Mouse (Mus musculus): ENCODE measurements at regions not wholly inside any gene's neighbourhood (a gene's known extent, or its start where the extent isn't known, plus 50 kb on each side); places are given as distances from the start of the nearest gene placed in this dataset.
"Not testable (repeated sequence)": the region's sequence is repeated elsewhere in the genome, so short reads cannot be mapped to it uniquely, and the experiment has no call there.

DNA sequence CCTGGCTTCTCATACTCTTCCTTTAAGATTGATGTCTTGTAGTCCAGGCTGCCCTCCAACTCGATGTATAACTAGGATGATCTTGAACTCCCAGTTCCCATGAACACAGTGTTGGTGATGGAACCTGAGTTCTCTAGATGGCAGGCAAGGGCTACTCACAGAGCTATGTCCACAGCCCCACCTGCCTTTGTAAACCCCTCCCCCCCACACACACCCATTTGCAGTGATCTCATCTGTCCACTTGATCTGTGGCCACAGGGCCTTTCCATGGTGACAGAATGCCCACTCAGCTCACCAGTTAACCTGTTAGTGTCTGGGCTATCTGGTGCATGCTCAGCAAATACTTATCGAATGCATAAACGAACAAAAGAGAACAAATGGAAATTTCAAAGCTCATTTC is 176.4 kb downstream of the Nucb2 start:
- DNase-seq (ENCODE audit: low spot score) = no peak

DNA sequence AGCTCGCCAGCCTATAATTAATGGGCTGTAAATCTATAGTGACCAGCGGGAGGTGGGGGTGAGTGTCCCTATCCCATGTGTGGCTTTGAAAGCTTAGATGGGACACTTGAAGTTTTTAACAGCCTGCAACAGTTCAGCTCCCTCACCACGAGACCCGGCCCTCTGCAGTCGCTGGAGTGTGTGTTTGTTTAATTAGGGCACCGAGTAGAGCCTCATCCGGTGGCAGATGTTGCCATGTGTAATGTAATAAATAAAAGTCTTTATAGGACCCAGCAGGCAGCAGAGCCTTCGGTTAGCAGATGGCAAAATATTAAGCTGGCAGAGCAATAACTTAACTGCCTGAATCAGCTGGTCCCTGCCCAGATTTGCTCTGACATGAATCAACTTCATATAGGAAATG is 177.1 kb downstream of the Nucb2 start:
- no peak for DNase-seq (ENCODE audit: low spot score)

GRCm38 (mm10) chr7:116700409-116700808 is 196.2 kb downstream of the Nucb2 start:
- no peak for DNase-seq (ENCODE audit: low spot score)

DNA sequence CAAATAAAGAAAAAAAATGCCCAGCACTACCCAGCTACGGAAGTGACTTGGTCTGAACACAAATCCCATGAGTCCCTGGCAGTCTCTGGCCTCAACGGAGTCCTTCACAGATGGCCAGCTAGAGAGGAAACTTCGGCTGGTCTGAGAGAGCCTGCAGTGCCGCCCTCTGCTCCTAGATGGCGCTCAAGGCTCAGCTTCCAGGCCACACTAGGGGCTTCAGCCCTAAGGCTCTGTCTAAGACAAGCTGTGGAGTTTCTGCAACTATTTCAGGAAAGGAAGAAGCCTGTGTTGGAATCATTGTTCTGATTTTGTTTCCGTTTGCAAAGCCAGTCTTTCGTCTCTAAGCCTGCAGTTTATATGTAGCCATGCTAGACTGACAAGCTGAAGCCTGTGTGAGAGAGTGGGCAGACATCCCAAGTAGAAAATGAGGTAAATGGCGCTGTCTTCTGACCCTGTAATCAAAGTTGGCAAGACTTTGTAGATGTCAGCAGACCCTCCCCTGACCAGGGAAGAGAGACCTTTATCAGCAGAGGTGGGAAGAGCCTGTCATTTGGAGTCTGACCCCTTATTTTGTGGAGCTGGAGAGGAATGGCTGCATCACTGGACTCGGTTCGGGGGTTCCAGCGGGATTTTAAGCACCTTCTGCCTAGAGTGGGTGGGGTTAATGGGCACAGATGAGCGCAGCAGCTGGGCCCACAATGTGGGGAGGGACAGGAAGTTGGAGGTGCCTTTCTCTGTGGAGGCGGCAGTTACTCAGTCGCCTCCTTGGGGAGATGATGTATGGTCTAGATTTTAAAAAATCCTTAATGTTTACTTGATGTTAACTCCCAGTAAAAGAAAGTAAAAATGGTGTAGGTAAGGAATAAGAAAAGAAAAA is 197.5 kb downstream of the Nucb2 start:
- DNase-seq (ENCODE audit: low spot score) = peak; percentile 56

DNA sequence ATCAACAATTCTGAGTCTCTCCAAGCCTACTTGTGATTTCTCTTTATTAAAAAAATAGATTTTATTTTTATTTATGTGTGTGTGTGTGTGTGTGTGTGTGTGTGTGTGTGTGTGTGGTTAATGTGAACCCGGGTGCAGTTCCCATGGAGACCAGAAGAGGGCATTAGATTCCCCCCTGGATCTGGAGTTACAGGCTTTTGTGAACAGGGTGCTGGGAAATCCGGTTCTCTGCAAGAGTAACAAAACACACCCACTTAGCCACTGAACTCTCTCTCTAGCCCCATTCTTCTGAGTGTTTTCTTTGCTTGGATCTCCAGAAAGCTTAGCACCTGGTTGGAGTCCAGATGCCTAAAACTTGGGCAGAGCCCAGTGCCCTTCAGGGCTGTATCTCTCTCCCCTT is 198.4 kb downstream of the Nucb2 start:
- DNase-seq (ENCODE audit: low spot score) = no peak

- DNase-seq (ENCODE audit: low spot score) = no peak
These were observed 207.4 kb downstream of the Nucb2 start for GRCm38 (mm10) chr7:116711541-116711940.

- no peak for DNase-seq (ENCODE audit: low spot score)
These were observed 209.0 kb downstream of the Nucb2 start for GRCm38 (mm10) chr7:116713200-116713599.

DNA sequence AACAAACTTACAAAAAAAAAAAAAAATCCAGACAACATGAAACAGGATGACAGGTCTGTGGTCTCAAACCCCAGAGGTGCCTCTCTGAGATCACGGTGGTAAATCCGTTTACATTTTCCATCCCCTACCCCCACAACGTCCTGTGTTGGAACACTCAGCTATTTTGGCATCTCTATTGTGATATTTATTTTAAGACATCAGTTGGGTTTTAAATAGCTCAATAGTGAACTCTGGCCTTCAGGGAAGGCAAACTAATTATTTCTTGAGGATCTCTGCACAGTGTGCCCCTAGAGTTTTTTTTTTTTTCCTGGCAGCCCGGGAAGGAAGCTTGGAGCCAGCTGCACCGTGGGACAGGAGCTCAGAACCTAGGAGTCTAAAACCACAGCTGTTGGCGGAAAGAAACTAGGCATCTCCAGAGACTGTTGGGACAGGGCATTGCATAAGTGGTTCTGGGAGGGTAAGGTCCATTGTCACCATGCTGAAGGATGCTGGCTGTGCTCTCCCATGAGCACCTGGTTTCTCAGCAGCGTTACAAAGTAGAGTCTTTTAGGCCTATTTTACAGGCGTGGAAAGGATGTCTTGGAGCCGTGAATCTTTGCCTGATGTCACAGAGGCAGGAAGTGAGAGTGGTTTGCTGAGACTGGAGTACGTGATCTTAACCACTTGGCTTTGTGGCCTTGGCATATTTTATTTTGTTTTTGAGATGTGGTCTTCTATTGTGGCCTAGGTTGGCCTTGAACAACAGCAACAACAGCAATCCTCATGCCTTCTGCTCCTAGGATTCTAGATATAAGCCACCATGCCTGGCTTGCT is 211.3 kb downstream of the Nucb2 start:
- no peak for DNase-seq (ENCODE audit: low spot score)

DNA sequence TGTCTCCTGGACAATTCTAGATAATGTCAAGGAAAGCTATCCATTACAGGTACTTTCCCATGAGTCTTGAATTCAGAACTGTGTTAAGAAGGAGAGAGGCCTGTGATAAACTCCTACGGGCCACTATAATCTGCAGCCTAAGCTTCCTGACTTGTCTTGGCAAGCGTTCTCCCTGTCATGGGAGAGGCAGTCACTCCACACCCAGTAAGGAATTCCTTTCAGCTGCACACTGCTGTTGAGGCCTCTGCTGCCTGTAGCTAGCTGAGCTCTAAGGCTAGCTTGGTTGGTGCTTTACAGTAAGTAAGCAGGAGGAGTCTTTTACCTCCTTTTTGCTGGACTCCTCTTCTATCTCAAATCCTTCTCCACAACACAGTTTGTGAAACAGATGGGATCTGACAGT is 224.2 kb downstream of the Nucb2 start:
- DNase-seq (ENCODE audit: low spot score) = no peak

DNA sequence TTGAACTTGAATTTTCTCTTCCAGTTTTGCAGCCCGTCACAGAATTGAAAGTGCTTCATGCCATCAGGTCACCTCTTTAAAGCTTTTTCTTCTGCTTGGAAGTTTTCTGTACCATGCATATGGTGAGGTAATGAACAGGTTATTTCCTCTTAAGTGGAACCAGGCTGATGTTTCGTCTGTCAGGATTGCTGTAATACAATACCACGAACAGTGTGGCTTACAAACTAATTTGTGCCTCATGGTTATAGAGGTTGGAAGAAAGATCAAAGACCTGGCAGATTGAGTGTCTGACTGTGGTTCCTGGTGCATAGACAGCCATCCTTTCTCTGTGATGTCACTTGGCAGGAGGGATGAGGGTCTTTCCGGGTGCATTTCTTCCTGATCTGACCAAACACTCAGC is 225.6 kb downstream of the Nucb2 start:
- no peak for DNase-seq (ENCODE audit: low spot score)

DNA sequence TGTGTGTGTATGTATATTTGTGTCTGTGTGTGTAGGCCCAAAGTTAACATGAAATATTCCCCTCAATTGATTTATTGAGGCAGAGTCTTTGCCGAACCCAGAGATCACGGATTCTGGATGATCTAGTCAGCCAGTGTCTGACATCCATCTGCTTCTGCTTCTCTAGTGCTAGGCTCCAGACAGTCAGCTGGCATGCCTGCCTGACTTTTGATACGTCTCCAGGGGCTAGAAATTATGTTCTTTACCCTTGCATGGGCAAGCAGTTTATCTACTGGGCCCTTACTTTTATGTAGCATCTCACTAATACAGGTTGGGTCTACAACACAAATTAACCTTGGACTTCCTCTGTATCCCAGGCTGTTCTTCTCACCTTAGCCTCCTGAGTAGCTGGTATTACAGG is 231.5 kb downstream of the Nucb2 start:
- DNase-seq (ENCODE audit: low spot score) = no peak

DNA sequence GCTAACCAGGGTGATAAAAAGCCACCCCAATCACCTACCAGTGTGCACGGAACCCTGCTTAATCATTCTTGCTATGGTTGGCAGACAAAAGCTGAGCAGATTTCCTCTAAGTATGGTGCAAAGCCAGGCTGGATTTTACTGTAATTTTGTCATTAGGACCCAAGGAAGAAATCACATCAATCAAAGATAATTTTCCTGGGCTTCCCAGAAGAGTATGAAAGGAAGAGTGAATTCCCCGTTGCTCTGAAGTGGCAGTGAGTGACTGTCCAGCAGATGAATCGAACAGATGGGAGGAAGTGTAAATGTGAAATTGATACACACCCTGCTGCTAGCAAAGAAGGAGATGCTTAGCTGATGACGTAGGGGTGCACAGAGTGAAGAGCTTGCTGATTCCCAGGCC is 232.2 kb downstream of the Nucb2 start:
- DNase-seq (ENCODE audit: low spot score) = no peak

GRCm38 (mm10) chr7:116738009-116738408 is 233.8 kb downstream of the Nucb2 start:
- no peak for DNase-seq (ENCODE audit: low spot score)

- DNase-seq (ENCODE audit: low spot score) = no peak
These were observed 250.4 kb downstream of the Nucb2 start for GRCm38 (mm10) chr7:116754556-116754955.

- DNase-seq (ENCODE audit: low spot score) = not testable (repeated sequence)
These were observed 288.0 kb downstream of the Nucb2 start for GRCm38 (mm10) chr7:116792181-116792580.

GRCm38 (mm10) chr7:116808475-116808874 is 304.3 kb downstream of the Nucb2 start:
- DNase-seq (ENCODE audit: low spot score) = no peak

GRCm38 (mm10) chr7:116816494-116816893 is 312.3 kb downstream of the Nucb2 start:
- DNase-seq (ENCODE audit: low spot score) = no peak

DNA sequence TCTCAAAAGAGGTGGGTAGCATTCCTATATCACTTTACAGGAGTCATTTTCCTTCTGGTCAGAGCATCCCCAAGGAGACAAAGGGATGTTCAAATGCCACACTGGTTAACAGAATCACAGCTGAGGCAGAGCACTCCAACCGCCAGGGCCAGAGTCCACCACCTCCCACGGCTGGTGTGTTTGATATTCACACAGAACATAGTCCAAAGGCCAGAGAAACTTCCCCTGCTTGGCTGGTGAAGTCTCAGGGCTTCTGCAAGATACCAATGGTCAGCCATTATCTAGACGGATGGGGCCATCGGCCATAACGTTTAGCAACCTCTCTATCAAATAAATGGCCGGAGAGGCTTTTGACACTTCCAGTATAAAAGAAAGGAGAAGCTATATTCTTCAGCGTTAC is 313.8 kb downstream of the Nucb2 start:
- no peak for DNase-seq (ENCODE audit: low spot score)

DNA sequence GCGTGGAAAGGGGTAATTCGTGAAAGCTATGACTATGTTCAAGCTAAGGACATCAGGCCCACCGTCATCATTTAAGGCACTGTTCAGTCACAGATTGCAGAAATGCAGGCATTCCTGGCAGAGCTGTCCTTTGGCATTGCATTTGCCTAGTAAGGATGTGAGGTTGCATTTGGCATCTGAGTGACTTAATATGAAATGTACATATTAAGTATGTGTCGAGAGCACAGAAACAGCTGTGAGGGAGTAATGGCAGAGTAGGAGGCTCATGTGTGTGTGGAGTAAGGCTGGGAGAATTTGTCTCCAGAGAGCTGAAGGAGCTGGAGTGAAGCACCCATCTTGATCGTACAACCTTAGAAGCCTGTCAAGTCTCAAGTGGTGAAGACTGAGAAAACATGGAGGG is 316.4 kb downstream of the Nucb2 start:
- DNase-seq (ENCODE audit: low spot score) = no peak

DNA sequence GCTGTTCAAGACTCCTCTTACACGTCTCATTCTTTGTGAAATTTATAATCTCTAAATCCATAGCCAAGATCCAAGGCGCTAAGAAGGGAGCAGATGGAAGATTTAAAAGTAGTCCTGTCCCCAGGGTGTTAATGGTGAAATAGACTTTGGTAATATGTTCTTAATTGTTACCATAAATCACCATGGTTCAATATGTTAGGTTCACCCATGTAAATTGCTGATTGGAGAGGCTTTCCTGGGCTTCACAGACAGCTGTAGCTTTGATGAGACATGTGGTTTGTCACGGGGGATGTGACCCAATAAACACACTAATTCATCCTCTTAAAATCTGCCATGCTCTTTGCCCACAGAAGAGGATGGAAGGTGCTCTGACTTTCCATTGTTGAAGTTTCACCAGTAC is 338.7 kb downstream of the Nucb2 start:
- no peak for DNase-seq (ENCODE audit: low spot score)

- DNase-seq (ENCODE audit: low spot score) = no peak
These were observed 343.9 kb downstream of the Nucb2 start for GRCm38 (mm10) chr7:116847846-116848730.

- no peak for DNase-seq (ENCODE audit: low spot score)
These were observed 349.2 kb downstream of the Nucb2 start for GRCm38 (mm10) chr7:116853351-116853750.
